Mouse (Mus musculus): Measurements from ENCODE around the gene Gpatch1.

GRCm38 (mm10) chr7:35297886-35298285 lies 20.4 kb downstream of the Gpatch1 start:
- TF ChIP-seq CTCF (IDR thresholded peaks at IDR 0.05; ENCODE audit: low read depth, low read length) (no peak), TAL1 (conservative IDR thresholded peaks at IDR 0.05; ENCODE audit: low read depth, low read length) (no peak), GATA1 (IDR thresholded peaks at IDR 0.05; ENCODE audit: borderline replicate concordance, low read length) (no peak), GATA2 (IDR thresholded peaks at IDR 0.05; ENCODE audit: borderline replicate concordance, low read depth, low read length) (no peak), POLR2AphosphoS5 (IDR thresholded peaks at IDR 0.05; ENCODE audit: insufficient replicate concordance, low read depth, low read length) (no peak)
